Mouse (Mus musculus) MEL (cell line): ENCODE data around the gene Mpzl3. TPM values are rescaled to one million over a fixed set of nuclear protein-coding genes. Genes with fewer than 3 reads are reported as not detected.

ENCODE experiments used
- DNase-seq: peaks from one replicate; pipeline ENCODE4 v3.0.0; 2011; ENCODE audit warnings: low read depth, low spot score
- H3K27ac ChIP-seq: 2 replicates; pipeline ENCODE4 v1.5.1; 2012; ENCODE audit warnings: low read depth, mild to moderate bottlenecking, control low read depth, low read length, moderate library complexity; ENCODE audit not compliant: control insufficient read depth
- H3K27me3 ChIP-seq, 2 experiments: fragments of 150-350 bp in 1 of 2; sonication (generic) in 1 of 2; 2 replicates each; pipeline ENCODE4 v1.6.1; 2012; ENCODE audit warnings: low read length in 2 of 2, mild to moderate bottlenecking in 2 of 2, improper control_type of control experiment in 1 of 2, moderate library complexity in 1 of 2; ENCODE audit not compliant: insufficient read depth in 2 of 2, control insufficient read depth in 1 of 2
- H3K36me3 ChIP-seq, 2 experiments: 2 replicates each; pipeline ENCODE4 v1.6.1; 2012 to 2014; ENCODE audit warnings: low read length in 2 of 2, improper control_type of control experiment in 1 of 2, inconsistent platforms in 1 of 2, mild to moderate bottlenecking in 1 of 2; ENCODE audit not compliant: insufficient read depth in 2 of 2, control insufficient read depth in 1 of 2
- H3K4me1 ChIP-seq, 2 experiments: fragments of 150-350 bp in 1 of 2; sonication (generic) in 1 of 2; 2 replicates each; pipeline ENCODE4 v1.6.1; 2012; ENCODE audit warnings: low read length in 2 of 2, improper control_type of control experiment in 1 of 2, mild to moderate bottlenecking in 1 of 2; ENCODE audit not compliant: insufficient read depth in 2 of 2, control insufficient read depth in 1 of 2
- H3K4me3 ChIP-seq, 2 experiments: fragments of 150-350 bp in 1 of 2; sonication (generic) in 1 of 2; 2 replicates each; pipeline ENCODE4 v1.5.1; 2012; ENCODE audit warnings: low read depth in 2 of 2, low read length in 2 of 2, mild to moderate bottlenecking in 2 of 2, moderate library complexity in 2 of 2, control low read depth in 1 of 2, improper control_type of control experiment in 1 of 2; ENCODE audit not compliant: control insufficient read depth in 1 of 2, insufficient read depth in 1 of 2
- H3K79me2 ChIP-seq: 2 replicates; pipeline ENCODE4 v1.6.1; 2012; ENCODE audit warnings: mild to moderate bottlenecking, low read length, moderate library complexity; ENCODE audit not compliant: control insufficient read depth, poor library complexity, insufficient read depth
- H3K9ac ChIP-seq: 2 replicates; pipeline ENCODE4 v1.6.1; 2012; ENCODE audit warnings: low read depth, mild to moderate bottlenecking, control low read depth, low read length, moderate library complexity; ENCODE audit not compliant: control insufficient read depth, poor library complexity, severe bottlenecking
- H3K9me3 ChIP-seq: fragments of 150-350 bp; sonication (generic); replicated peaks from 2 replicates; pipeline ENCODE4 v1.6.1; 2012; ENCODE audit warnings: mild to moderate bottlenecking, low read length, improper control_type of control experiment, moderate library complexity; ENCODE audit not compliant: insufficient read depth
- BHLHE40 ChIP-seq: IDR thresholded peaks from 2 replicates; pipeline ENCODE4 v1.6.1; 2012; ENCODE audit warnings: low read depth, mild to moderate bottlenecking, inconsistent platforms, low read length, improper control_type of control experiment, borderline replicate concordance
- CHD1 ChIP-seq: IDR thresholded peaks from 2 replicates; pipeline ENCODE4 v1.6.1; 2012; ENCODE audit warnings: low read depth, mild to moderate bottlenecking, inconsistent platforms, low read length, improper control_type of control experiment
- CHD2 ChIP-seq: IDR thresholded peaks from 2 replicates; pipeline ENCODE4 v1.6.1; 2011; ENCODE audit warnings: low read length, improper control_type of control experiment
- CTCF ChIP-seq, 3 experiments: IDR thresholded peaks in 2 of 3; conservative IDR thresholded peaks in 1 of 3; 2 replicates each; pipeline ENCODE4 v1.5.1; 2011 to 2012; ENCODE audit warnings: low read length in 3 of 3, low read depth in 2 of 3, mild to moderate bottlenecking in 2 of 3, improper control_type of control experiment in 1 of 3, inconsistent platforms in 1 of 3, mixed read lengths in 1 of 3, moderate library complexity in 1 of 3; ENCODE audit not compliant: control insufficient read depth in 1 of 3, insufficient read depth in 1 of 3, poor library complexity in 1 of 3, severe bottlenecking in 1 of 3
- E2F4 ChIP-seq: IDR thresholded peaks from 2 replicates; pipeline ENCODE4 v1.6.1; 2011; ENCODE audit warnings: low read depth, low read length, improper control_type of control experiment, borderline replicate concordance
- ETS1 ChIP-seq: IDR thresholded peaks from 2 replicates; pipeline ENCODE4 v1.6.1; 2012; ENCODE audit warnings: low read depth, mild to moderate bottlenecking, inconsistent platforms, low read length, improper control_type of control experiment, moderate library complexity
- GABPA ChIP-seq: IDR thresholded peaks from 2 replicates; pipeline ENCODE4 v1.6.1; 2012; ENCODE audit warnings: low read depth, mild to moderate bottlenecking, inconsistent platforms, low read length, improper control_type of control experiment, moderate library complexity
- GATA1 ChIP-seq: IDR thresholded peaks from 2 replicates; pipeline ENCODE4 v1.6.1; 2011; ENCODE audit warnings: low read depth, low read length, improper control_type of control experiment
- HCFC1 ChIP-seq: IDR thresholded peaks from 2 replicates; pipeline ENCODE4 v1.6.1; 2012; ENCODE audit warnings: low read depth, mild to moderate bottlenecking, inconsistent platforms, low read length, improper control_type of control experiment, moderate library complexity
- JUND ChIP-seq: IDR thresholded peaks from 2 replicates; pipeline ENCODE4 v1.6.1; 2011; ENCODE audit warnings: low read depth, mild to moderate bottlenecking, improper control_type of control experiment, low read length
- MEF2A ChIP-seq: IDR thresholded peaks from 2 replicates; pipeline ENCODE4 v1.6.1; 2014; ENCODE audit warnings: low read depth, mild to moderate bottlenecking, inconsistent platforms, low read length, improper control_type of control experiment; ENCODE audit not compliant: poor library complexity, insufficient replicate concordance, severe bottlenecking; ENCODE audit errors: extremely low read depth
- MYB ChIP-seq: IDR thresholded peaks from 2 replicates; pipeline ENCODE4 v1.6.1; 2011; ENCODE audit warnings: mild to moderate bottlenecking, low read depth, low read length, improper control_type of control experiment
- MYC ChIP-seq: IDR thresholded peaks from 2 replicates; pipeline ENCODE4 v1.6.1; 2011; ENCODE audit warnings: low read depth, mild to moderate bottlenecking, low read length, improper control_type of control experiment, moderate library complexity
- NELFE ChIP-seq: IDR thresholded peaks from 2 replicates; pipeline ENCODE4 v1.6.1; 2011; ENCODE audit warnings: low read depth, low read length, improper control_type of control experiment
- NRF1 ChIP-seq: IDR thresholded peaks from 2 replicates; pipeline ENCODE4 v1.6.1; 2014; ENCODE audit warnings: low read depth, mild to moderate bottlenecking, inconsistent platforms, low read length, improper control_type of control experiment, moderate library complexity; ENCODE audit not compliant: poor library complexity, insufficient read depth, severe bottlenecking
- POLR2A ChIP-seq, 2 experiments: IDR thresholded peaks; 2 replicates each; pipeline ENCODE4 v1.6.1; 2011 to 2012; ENCODE audit warnings: low read length in 2 of 2, mild to moderate bottlenecking in 2 of 2, control low read depth in 1 of 2, improper control_type of control experiment in 1 of 2, low read depth in 1 of 2, moderate library complexity in 1 of 2; ENCODE audit not compliant: control insufficient read depth in 1 of 2, insufficient read depth in 1 of 2, poor library complexity in 1 of 2
- POLR2AphosphoS2 ChIP-seq: IDR thresholded peaks from 2 replicates; pipeline ENCODE4 v1.6.1; 2011; ENCODE audit warnings: low read length, improper control_type of control experiment
- POLR2AphosphoS5 ChIP-seq: IDR thresholded peaks from 2 replicates; pipeline ENCODE4 v1.6.1; 2012; ENCODE audit warnings: low read depth, borderline replicate concordance, mild to moderate bottlenecking, inconsistent platforms, low read length, moderate library complexity, mixed read lengths
- RAD21 ChIP-seq: IDR thresholded peaks from 2 replicates; pipeline ENCODE4 v1.6.1; 2011; ENCODE audit warnings: mild to moderate bottlenecking, low read depth, low read length, improper control_type of control experiment
- RCOR1 ChIP-seq: IDR thresholded peaks from 2 replicates; pipeline ENCODE4 v1.6.1; 2012; ENCODE audit warnings: low read depth, mild to moderate bottlenecking, inconsistent platforms, low read length, improper control_type of control experiment
- SIN3A ChIP-seq: IDR thresholded peaks from 2 replicates; pipeline ENCODE4 v1.6.1; 2012; ENCODE audit warnings: low read length, improper control_type of control experiment, inconsistent platforms
- TAL1 ChIP-seq: IDR thresholded peaks from 2 replicates; pipeline ENCODE4 v1.6.1; 2012; ENCODE audit warnings: mild to moderate bottlenecking, inconsistent platforms, low read length, moderate library complexity, mixed read lengths
- UBTF ChIP-seq: IDR thresholded peaks from 2 replicates; pipeline ENCODE4 v1.6.1; 2012; ENCODE audit warnings: low read depth, mild to moderate bottlenecking, inconsistent platforms, low read length, improper control_type of control experiment, moderate library complexity, borderline replicate concordance; ENCODE audit not compliant: insufficient read depth
- USF1 ChIP-seq: IDR thresholded peaks from 2 replicates; pipeline ENCODE4 v1.6.1; 2014; ENCODE audit warnings: low read depth, mild to moderate bottlenecking, inconsistent platforms, low read length, improper control_type of control experiment, moderate library complexity
- ZKSCAN1 ChIP-seq: IDR thresholded peaks from 2 replicates; pipeline ENCODE4 v1.6.1; 2012; ENCODE audit warnings: low read depth, mild to moderate bottlenecking, inconsistent platforms, low read length, improper control_type of control experiment, moderate library complexity
- ZMIZ1 ChIP-seq: IDR thresholded peaks from 2 replicates; pipeline ENCODE4 v1.6.1; 2012; ENCODE audit warnings: low read depth, mild to moderate bottlenecking, inconsistent platforms, low read length, improper control_type of control experiment, moderate library complexity
- polyA plus RNA-seq, 2 experiments: library from polyadenylated mRNA; stranded (reverse) in 1 of 2; unstranded in 1 of 2; fragments of >175 nt in 1 of 2; fragments of >200 nt in 1 of 2; gene quantifications; 2 replicates each; pipeline versions ENCODE4 v1.2.1 to v1.2.4; 2012; ENCODE audit warnings: low replicate concordance in 2 of 2, low read depth in 1 of 2; ENCODE audit not compliant: insufficient read length in 2 of 2, insufficient read depth in 1 of 2, missing spikeins in 1 of 2
- total RNA-seq: library from RNA; depleted of rRNA; stranded (reverse); fragments of 300-350 nt; gene quantifications from 2 replicates; pipeline ENCODE4 v1.2.3, GENCODE M21; 2012

Gene Mpzl3
- total and polyA plus RNA-seq, 3 experiments, result not detected

- Histone ChIP-seq H3K36me3 (peaks cover 0 to 2% of the 10 kb centered on the region in 2 experiments; a peak in 2 of 4 replicates), H3K9ac (no peak within 1 kb of the TSS), H3K4me3 (no peak within 1 kb of the TSS), H3K79me2 (no peaks in the 10 kb centered on the region), H3K4me1 (peaks cover 0 to 4% of the 10 kb centered on the region in 2 experiments; a peak in 2 of 4 replicates), H3K27me3 (peaks cover 5 to 12% of the 10 kb centered on the region in 2 experiments), H3K9me3 (no peaks in the 10 kb centered on the region), H3K27ac (no peak within 1 kb of the TSS)
- no peak for TF ChIP-seq POLR2A (IDR thresholded peaks at IDR 0.05; ENCODE audit: control insufficient read depth in 1 of 2, insufficient read depth in 1 of 2, low read depth in 1 of 2, low read length in 2 of 2, poor library complexity in 1 of 2)
- TF ChIP-seq NRF1, result no peak
- TF ChIP-seq RAD21, result no peak
- no peak for TF ChIP-seq CHD1
- TF ChIP-seq SIN3A, result no peak
- TF ChIP-seq POLR2AphosphoS5, result no peak
- TF ChIP-seq MYB, result no peak
- no peak for TF ChIP-seq ZKSCAN1
- no peak for TF ChIP-seq CTCF (IDR thresholded peaks at IDR 0.05 in 2 of 3, conservative IDR thresholded peaks at IDR 0.05 in 1 of 3; ENCODE audit: control insufficient read depth in 1 of 3, insufficient read depth in 1 of 3, low read depth in 2 of 3, low read length in 3 of 3, poor library complexity in 1 of 3, severe bottlenecking in 1 of 3)
- no peak for TF ChIP-seq USF1
- no peak for TF ChIP-seq UBTF
- TF ChIP-seq GABPA, result no peak
- TF ChIP-seq HCFC1, result no peak
- no peak for TF ChIP-seq ETS1
- TF ChIP-seq JUND, result no peak
- no peak for TF ChIP-seq RCOR1
- TF ChIP-seq E2F4, result no peak
- TF ChIP-seq BHLHE40, result no peak
- TF ChIP-seq POLR2AphosphoS2, result no peak
- no peak for TF ChIP-seq NELFE
- no peak for DNase-seq
Measured at GRCm38 (mm10) chr9:45117741-45118431, 62.9 kb downstream of the Mpzl3 start, which contains the start of gene Scn2b. Scn2b (plus strand) TSS chr9:45117782.

- peaks cover 4 to 11% of the 10 kb centered on the region in 2 experiments for H3K27me3 ChIP-seq
- H3K4me1 ChIP-seq, result peaks cover 0 to 4% of the 10 kb centered on the region in 2 experiments; a peak in 2 of 4 replicates
- H3K27ac ChIP-seq, result no peak overlapping the region
- no peak overlapping the region for H3K9ac ChIP-seq
- TF ChIP-seq CHD2 (no peak), MEF2A (no peak), ZMIZ1 (no peak), MYC (no peak), GATA1 (no peak), NELFE (no peak), TAL1 (no peak), SIN3A (no peak)
- TF ChIP-seq, all 39 proteins: peak for 0
- no peak for DNase-seq
- peaks cover 0 to 2% of the 10 kb centered on the region in 2 experiments; a peak in 2 of 4 replicates for H3K36me3 ChIP-seq
- no peaks in the 10 kb centered on the region for H3K79me2 ChIP-seq
- no peak overlapping the region for H3K4me3 ChIP-seq
- no peaks in the 10 kb centered on the region for H3K9me3 ChIP-seq
Measured at GRCm38 (mm10) chr9:45118552-45118951, 63.6 kb downstream of the Mpzl3 start.
